Mouse (Mus musculus) midbrain, embryonic 14.5 days (tissue): Measurements from ENCODE around the gene Tmem95. TPM values are rescaled to one million over a fixed set of nuclear protein-coding genes. Genes with fewer than 3 reads are reported as not detected.

Source experiments
- ATAC-seq: fragments of 200-750 bp; cut with Nextera tagmentation; 2 replicates; pipeline ENCODE4 v1.8.0; 2017; ENCODE audit warnings: moderate number of reproducible peaks, moderate library complexity; ENCODE audit not compliant: low FRiP score, low TSS enrichment
- DNase-seq: peaks from one replicate; pipeline ENCODE4 v3.0.0-alpha.2; 2015
- H3K27ac ChIP-seq: fragments of 300-500 bp; sonication (generic); replicated peaks from 2 replicates; pipeline ENCODE4 v1.5.1; 2014; ENCODE audit warnings: mild to moderate bottlenecking, low read depth, low read length, moderate library complexity
- H3K27me3 ChIP-seq: fragments of 300-500 bp; sonication (generic); 2 replicates; pipeline ENCODE4 v1.6.1; 2014; ENCODE audit warnings: low read length, control low read depth, mixed read lengths; ENCODE audit not compliant: control insufficient read depth, insufficient read depth
- H3K36me3 ChIP-seq: fragments of 300-500 bp; sonication (generic); 2 replicates; pipeline ENCODE4 v1.6.1; 2014; ENCODE audit warnings: low read length, control low read depth; ENCODE audit not compliant: control insufficient read depth, insufficient read depth
- H3K4me1 ChIP-seq: fragments of 300-500 bp; sonication (generic); 2 replicates; pipeline ENCODE4 v1.6.1; 2014; ENCODE audit warnings: mild to moderate bottlenecking, antibody characterized with exemption, low read length, control low read depth; ENCODE audit not compliant: control insufficient read depth, insufficient read depth
- H3K4me2 ChIP-seq: fragments of 300-500 bp; sonication (generic); 2 replicates; pipeline ENCODE4 v1.6.1; 2014; ENCODE audit warnings: mild to moderate bottlenecking, low read length, moderate library complexity
- H3K4me3 ChIP-seq: fragments of 300-500 bp; sonication (generic); replicated peaks from 2 replicates; pipeline ENCODE4 v1.5.1; 2014; ENCODE audit warnings: low read depth, low read length
- H3K9ac ChIP-seq: fragments of 300-500 bp; sonication (generic); replicated peaks from 2 replicates; pipeline ENCODE4 v1.6.1; 2014; ENCODE audit warnings: mild to moderate bottlenecking, low read length, moderate library complexity
- H3K9me3 ChIP-seq: fragments of 300-500 bp; sonication (generic); 2 replicates; pipeline ENCODE4 v1.6.1; 2016; ENCODE audit warnings: low read length, control low read depth, mixed read lengths; ENCODE audit not compliant: control insufficient read depth
- WGBS: fragments of 180-500 bp; shearing (Covaris S2); extraction: QIAGEN DNeasy Blood & Tissue Kit; methylation state at CpG from one replicate; pipeline ENCODE4 v1.1.7; 2014; 5-methylcytosine and 5-hydroxymethylcytosine counted together
- polyA plus RNA-seq: library from polyadenylated mRNA; unstranded; fragments of >200 nt; fragmentation: Nextera tagmentation; extraction: Ambion mirVana; gene quantifications from 2 replicates; pipeline ENCODE4 v1.2.1, GENCODE M21; 2014

Gene Tmem95
- polyA plus RNA-seq, 1 experiment from 2014 or later: not detected

DNA sequence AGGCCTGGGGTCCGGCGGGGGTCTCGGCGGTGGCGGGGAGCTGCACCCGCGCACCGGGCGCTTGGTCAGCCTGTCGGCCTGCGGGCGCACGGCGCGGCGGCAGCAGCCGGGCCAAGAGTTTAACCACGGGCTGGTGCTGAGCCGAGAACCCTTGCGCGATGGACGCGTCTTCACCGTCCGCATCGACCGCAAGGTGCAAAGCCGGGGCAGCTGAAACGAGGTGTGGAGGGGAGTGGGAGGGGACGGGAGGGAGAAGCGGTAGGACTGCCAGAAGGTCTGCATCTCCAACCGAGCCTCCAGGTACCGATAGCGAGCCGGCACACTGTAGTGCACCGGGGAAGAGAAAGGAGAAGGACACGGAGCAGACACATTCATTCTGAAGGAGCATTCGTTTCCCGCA lies 24.2 kb upstream of the Tmem95 start:
- DNase-seq (no peak), ATAC-seq (peak; percentile 12; the same call in 1 of the 2 replicates)
- H3K27me3 ChIP-seq: no peaks in the 10 kb centered on the region
- peaks cover 36% of the 10 kb centered on the region for H3K36me3 ChIP-seq
- peak overlapping the region; percentile 91 for H3K4me2 ChIP-seq
- peak overlapping the region; percentile 88 for H3K4me3 ChIP-seq
- under 1% methylated on average over 39 of the region's 39 CpGs for WGBS
- peaks cover 25% of the 10 kb centered on the region for H3K4me1 ChIP-seq
- H3K9ac ChIP-seq: peak overlapping the region; percentile 87
- peak overlapping the region; percentile 97 for H3K27ac ChIP-seq
- H3K9me3 ChIP-seq: no peaks in the 10 kb centered on the region

DNA sequence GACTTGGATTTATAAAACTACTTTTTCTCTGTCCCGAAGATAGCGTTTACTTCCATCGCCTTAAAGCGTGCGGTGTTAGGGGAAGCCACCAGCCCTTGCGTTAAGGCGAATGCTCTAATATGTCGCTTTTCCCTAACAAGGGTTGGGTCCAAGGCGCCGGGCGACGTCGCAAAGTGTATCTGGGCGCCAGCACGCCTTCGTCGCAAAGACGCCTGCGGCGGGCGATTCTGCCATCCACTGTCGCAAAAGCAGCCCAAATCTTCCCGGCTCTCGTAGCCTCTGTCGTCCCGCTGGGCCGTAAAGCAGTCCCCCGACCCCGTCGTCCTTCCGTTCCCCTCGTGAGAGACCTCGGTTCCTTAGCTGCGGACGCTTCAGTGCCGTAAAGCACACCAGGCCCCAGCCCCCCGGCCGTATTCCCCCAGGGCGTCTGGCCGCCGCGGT lies 23.6 kb upstream of the Tmem95 start:
- Histone ChIP-seq H3K27ac (peak overlapping the region; percentile 97), H3K4me1 (peaks cover 25% of the 10 kb centered on the region), H3K4me3 (peak overlapping the region; percentile 88), H3K27me3 (no peaks in the 10 kb centered on the region), H3K4me2 (peak overlapping the region; percentile 91), H3K36me3 (peaks cover 31% of the 10 kb centered on the region), H3K9ac (peak overlapping the region; percentile 87), H3K9me3 (no peaks in the 10 kb centered on the region)
- DNase-seq (peak; percentile 98), ATAC-seq (peak; percentile 76)
- WGBS: under 1% methylated on average over 42 of the region's 42 CpGs

DNA sequence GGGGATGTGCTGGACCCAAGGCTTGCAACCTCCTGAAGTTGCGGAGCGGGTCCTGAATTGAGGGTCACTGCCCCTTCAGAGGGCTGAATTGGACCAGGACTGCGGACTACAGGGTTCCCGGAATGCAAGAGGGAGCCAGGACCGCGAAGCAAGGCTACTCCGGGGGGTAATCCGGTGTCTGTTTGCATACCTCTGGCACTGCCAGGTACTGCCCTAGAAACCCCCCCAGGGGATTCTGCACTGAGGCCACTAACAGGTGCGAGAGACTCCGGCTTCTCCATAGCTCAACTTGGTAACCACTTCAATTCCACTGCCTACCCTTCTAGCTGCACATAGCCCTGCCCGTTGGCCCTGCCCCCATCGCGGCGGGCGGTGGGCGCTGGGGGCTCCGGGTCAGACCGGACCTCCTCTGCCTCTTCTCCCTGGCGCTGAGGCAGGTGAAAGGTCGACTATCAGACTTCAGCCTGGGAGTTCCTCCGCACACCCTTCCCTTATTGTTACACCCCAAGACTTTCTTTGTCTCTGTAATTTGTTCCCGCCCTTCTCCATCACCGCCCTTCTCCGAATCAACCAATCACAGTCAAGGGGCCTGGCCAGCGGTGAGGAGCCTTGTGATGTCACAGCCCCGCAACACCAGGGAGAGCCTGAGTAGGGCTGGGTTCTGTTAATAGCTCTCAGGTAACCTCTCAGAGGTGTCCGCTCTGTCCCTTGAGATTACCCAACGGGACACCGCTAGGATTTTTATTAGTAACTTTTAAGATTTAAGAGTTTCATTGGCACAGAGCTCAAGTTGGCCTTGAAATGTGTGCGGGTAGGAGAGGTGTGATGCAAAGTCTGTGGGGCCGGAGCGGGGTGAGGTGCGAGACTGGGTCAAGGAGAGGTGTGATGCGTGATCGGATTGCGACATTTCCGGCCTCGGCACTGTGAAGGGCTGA lies 22.9 kb upstream of the Tmem95 start, which contains the start of the genes 2810408A11Rik and Neurl4:
Gene 2810408A11Rik (minus strand): TSS at position 517 of the 935 bp plus-strand sequence.
Gene Neurl4 (plus strand): TSS at position 602 of the 935 bp plus-strand sequence.
- peaks cover 24% of the 10 kb centered on the region for H3K36me3 ChIP-seq
- peak within 1 kb of the TSS; percentile 97 for H3K27ac ChIP-seq
- no peaks in the 10 kb centered on the region for H3K9me3 ChIP-seq
- H3K4me3 ChIP-seq: peak within 1 kb of the TSS; percentile 88
- peaks cover 25% of the 10 kb centered on the region for H3K4me1 ChIP-seq
- DNase-seq: peak; percentile 95
- peak within 1 kb of the TSS; percentile 87 for H3K9ac ChIP-seq
- ATAC-seq: peak; percentile 93
- WGBS: under 1% methylated on average over 38 of the region's 38 CpGs
- H3K4me2 ChIP-seq: peak within 1 kb of the TSS; percentile 91
- H3K27me3 ChIP-seq: no peaks in the 10 kb centered on the region

DNA sequence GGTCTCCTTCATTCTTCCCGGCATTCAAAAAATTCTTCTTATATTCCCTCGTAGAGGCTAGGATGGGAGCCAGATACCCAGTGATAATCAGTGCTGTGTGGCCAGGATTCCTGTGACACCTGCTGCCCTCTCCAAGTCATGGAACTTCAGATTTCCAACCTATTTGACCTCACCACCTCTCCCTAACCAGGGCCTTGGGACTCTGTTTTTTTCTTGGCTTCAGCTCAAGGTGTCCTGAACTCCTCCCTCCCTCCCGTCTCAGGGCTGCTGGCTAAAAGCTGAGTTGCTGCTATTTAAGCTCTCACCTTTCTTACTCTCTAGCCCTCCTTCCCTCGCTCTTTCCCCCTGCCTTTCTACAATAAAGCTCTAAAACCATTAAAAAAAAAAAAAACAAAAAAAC lies 22.1 kb upstream of the Tmem95 start:
- no peak for ATAC-seq
- DNase-seq: peak; percentile 49
- Histone ChIP-seq H3K27ac (0 out of 2 replicates have a peak overlapping the region, but pooled peaks have one; percentile 9), H3K27me3 (no peaks in the 10 kb centered on the region), H3K36me3 (peaks cover 17% of the 10 kb centered on the region), H3K4me2 (peak overlapping the region; percentile 91), H3K9ac (peak overlapping the region; percentile 87), H3K9me3 (no peaks in the 10 kb centered on the region), H3K4me1 (peaks cover 25% of the 10 kb centered on the region), H3K4me3 (peak overlapping the region; percentile 88)
- WGBS: 24% methylated on average over 4 of the region's 4 CpGs

DNA sequence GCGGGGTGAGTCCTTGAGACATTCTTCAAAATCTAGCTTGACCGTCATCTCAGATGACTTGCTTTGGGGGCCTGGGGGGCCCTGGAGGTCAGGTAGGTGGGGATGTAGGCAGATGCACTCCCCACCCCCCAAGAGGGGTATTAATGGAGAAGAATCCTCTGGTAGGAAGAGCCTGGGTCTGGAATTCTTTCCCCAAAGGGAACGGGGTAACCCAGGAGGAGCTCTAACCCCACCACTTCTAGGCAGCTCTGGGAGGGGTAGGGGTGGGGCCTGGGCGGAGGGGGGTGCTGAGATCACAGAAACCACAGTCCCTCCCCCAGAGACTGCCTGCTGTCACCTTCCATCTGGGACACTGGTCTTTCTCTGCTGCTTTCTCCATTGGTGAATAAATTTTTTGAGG lies 17.5 kb upstream of the Tmem95 start, which contains the start of gene Acap1:
Gene Acap1 (minus strand): TSS at position 249 of the 400 bp plus-strand sequence.
- H3K9me3 ChIP-seq: no peaks in the 10 kb centered on the region
- peaks cover 15% of the 10 kb centered on the region for H3K4me1 ChIP-seq
- DNase-seq (no peak), ATAC-seq (no peak)
- H3K9ac ChIP-seq: no peak within 1 kb of the TSS
- H3K4me3 ChIP-seq: no peak within 1 kb of the TSS
- H3K27ac ChIP-seq: no peak within 1 kb of the TSS
- no peaks in the 10 kb centered on the region for H3K27me3 ChIP-seq
- no peak within 1 kb of the TSS for H3K4me2 ChIP-seq
- WGBS: 68% methylated on average over 4 of the region's 4 CpGs
- H3K36me3 ChIP-seq: no peaks in the 10 kb centered on the region

DNA sequence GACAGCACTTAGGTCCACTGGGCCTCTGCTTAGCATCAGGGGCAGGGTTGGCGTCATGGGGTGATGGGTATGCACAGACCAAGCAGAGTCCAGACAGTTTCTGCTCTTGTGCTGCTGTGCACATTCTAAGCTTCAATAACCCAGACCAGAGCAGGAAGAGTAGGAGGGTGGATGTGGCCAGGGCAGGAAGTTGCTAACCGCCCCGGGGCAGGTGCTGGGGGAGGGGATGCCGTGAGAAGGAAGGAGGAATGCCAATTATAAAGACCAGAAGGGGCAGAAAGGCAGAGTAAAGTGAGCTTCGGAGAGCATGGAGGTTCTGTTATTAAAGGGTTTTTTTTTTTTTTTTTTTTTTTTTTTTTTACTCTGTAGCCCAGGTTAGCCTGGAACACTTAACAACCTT lies 16.9 kb upstream of the Tmem95 start:
- WGBS: 84% methylated on average over 5 of the region's 5 CpGs
- H3K36me3 ChIP-seq: no peaks in the 10 kb centered on the region
- ATAC-seq: no peak
- no peak overlapping the region for H3K4me2 ChIP-seq
- no peak for DNase-seq
- H3K27ac ChIP-seq: no peak overlapping the region
- no peaks in the 10 kb centered on the region for H3K9me3 ChIP-seq
- H3K4me1 ChIP-seq: peaks cover 12% of the 10 kb centered on the region
- H3K4me3 ChIP-seq: no peak overlapping the region
- H3K27me3 ChIP-seq: no peaks in the 10 kb centered on the region
- no peak overlapping the region for H3K9ac ChIP-seq

DNA sequence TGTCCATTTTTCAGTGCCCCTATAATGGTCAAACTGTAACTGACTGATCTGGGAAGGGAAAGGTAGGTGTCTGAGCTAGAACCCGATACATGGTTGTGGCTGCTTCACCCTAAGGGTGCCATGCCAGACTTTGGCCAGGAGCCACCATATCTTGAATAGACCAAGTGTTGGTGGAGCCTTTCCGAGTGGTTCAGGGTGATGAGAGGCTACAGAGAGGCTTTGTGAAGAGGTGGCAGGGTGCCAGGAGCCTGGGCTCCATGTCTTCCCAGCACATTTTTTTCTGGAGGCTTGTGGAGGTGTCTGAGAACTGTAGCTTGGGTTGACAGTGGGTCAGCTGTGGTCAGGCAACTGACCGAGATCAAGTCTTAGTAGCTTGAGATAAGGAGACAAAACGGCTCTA lies 13.7 kb upstream of the Tmem95 start:
- DNase-seq (peak; percentile 20), ATAC-seq (no peak)
- H3K4me2 ChIP-seq: no peak overlapping the region
- no peaks in the 10 kb centered on the region for H3K4me1 ChIP-seq
- H3K27me3 ChIP-seq: no peaks in the 10 kb centered on the region
- H3K9ac ChIP-seq: no peak overlapping the region
- WGBS: 82% methylated on average over 4 of the region's 4 CpGs
- H3K4me3 ChIP-seq: no peak overlapping the region
- no peak overlapping the region for H3K27ac ChIP-seq
- no peaks in the 10 kb centered on the region for H3K36me3 ChIP-seq
- no peaks in the 10 kb centered on the region for H3K9me3 ChIP-seq

DNA sequence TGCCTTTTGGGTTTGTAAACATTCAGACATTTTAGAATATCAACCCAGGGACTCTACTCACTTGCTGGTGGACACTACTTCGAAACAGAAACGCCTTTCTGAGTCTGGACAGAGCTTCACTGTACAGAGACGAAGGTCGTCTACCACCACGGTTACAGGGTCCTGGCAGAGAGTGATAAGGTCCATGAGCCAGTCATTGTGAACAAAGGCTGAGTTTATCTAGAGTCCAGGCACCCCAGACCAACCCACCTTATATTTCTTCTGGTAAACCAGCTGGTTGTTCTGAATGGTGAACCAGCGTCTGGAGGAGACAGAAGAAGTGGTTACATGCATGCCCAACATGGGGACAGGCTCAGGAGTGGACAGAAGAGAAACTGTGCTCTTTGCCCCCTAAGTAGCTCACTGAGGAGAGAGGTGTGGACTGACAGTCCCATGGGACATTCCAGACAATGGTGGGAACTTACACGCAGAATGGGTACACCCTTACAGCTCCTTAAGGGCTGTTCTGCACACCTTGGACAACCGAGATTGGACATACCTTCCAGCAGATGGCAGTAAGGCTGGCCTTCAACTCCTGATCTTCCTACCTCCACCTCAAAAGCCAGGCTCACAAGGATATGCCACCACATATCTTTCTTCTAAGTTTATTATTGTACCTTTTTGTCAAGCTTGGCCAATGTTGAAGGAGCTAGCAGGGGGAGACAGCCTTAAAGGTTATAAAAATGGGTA lies 9.3 kb upstream of the Tmem95 start:
- ATAC-seq (no peak), DNase-seq (no peak)
- Histone ChIP-seq H3K27me3 (0 out of 2 replicates have a peak, but pooled peaks cover 6% of the 10 kb centered on the region), H3K4me2 (no peak overlapping the region), H3K9ac (no peak overlapping the region), H3K36me3 (no peaks in the 10 kb centered on the region), H3K4me1 (no peaks in the 10 kb centered on the region), H3K27ac (no peak overlapping the region), H3K9me3 (no peaks in the 10 kb centered on the region), H3K4me3 (no peak overlapping the region)
- 82% methylated on average over 8 of the region's 8 CpGs for WGBS
